Mouse (Mus musculus) hindbrain, embryonic 16.5 days (tissue): ENCODE data around the gene Lef1. TPM values are rescaled to one million over a fixed set of nuclear protein-coding genes. Genes with fewer than 3 reads are reported as not detected.
A peak's percentile ranks its signal among the peaks of the same experiment; 100 is the strongest.

Source experiments
- ATAC-seq: fragments of 200-750 bp; cut with Nextera tagmentation; 2 replicates; pipeline ENCODE4 v1.8.0; 2017; ENCODE audit warnings: moderate TSS enrichment, moderate library complexity
- H3K27ac ChIP-seq: fragments of 300-500 bp; sonication (generic); 2 replicates; pipeline ENCODE4 v1.5.1; 2014; ENCODE audit warnings: low read depth, mild to moderate bottlenecking, control low read depth, low read length, moderate library complexity
- H3K27me3 ChIP-seq: fragments of 300-500 bp; sonication (generic); replicated peaks from 2 replicates; pipeline ENCODE4 v1.6.1; 2014; ENCODE audit warnings: low read length; ENCODE audit not compliant: control insufficient read depth, insufficient read depth
- H3K36me3 ChIP-seq: fragments of 300-500 bp; sonication (generic); 2 replicates; pipeline ENCODE4 v1.6.1; 2014; ENCODE audit warnings: mild to moderate bottlenecking, low read length, moderate library complexity, mixed read lengths; ENCODE audit not compliant: control insufficient read depth, insufficient read depth
- H3K4me1 ChIP-seq: fragments of 300-500 bp; sonication (generic); 2 replicates; pipeline ENCODE4 v1.6.1; 2014; ENCODE audit warnings: low read depth, low read length; ENCODE audit not compliant: control insufficient read depth, insufficient read depth
- H3K4me2 ChIP-seq: fragments of 300-500 bp; sonication (generic); 2 replicates; pipeline ENCODE4 v1.6.1; 2014; ENCODE audit warnings: mild to moderate bottlenecking, low read length, control low read depth, moderate library complexity
- H3K4me3 ChIP-seq: fragments of 300-500 bp; sonication (generic); 2 replicates; pipeline ENCODE4 v1.5.1; 2014; ENCODE audit warnings: mild to moderate bottlenecking, low read length, control low read depth, moderate library complexity
- H3K9ac ChIP-seq: fragments of 300-500 bp; sonication (generic); 2 replicates; pipeline ENCODE4 v1.6.1; 2014; ENCODE audit warnings: low read depth, mild to moderate bottlenecking, control low read depth, low read length, moderate library complexity
- H3K9me3 ChIP-seq: fragments of 300-500 bp; sonication (generic); 2 replicates; pipeline ENCODE4 v1.6.1; 2014; ENCODE audit warnings: mild to moderate bottlenecking, low read length, moderate library complexity; ENCODE audit not compliant: control insufficient read depth
- WGBS: fragments of 180-500 bp; shearing (Covaris S2); extraction: QIAGEN DNeasy Blood & Tissue Kit; methylation state at CpG from one replicate; pipeline ENCODE4 v1.1.7; 2014; 5-methylcytosine and 5-hydroxymethylcytosine counted together
- polyA plus RNA-seq: library from polyadenylated mRNA; unstranded; fragments of >200 nt; fragmentation: Nextera tagmentation; extraction: Ambion mirVana; gene quantifications from 2 replicates; pipeline ENCODE4 v1.2.1, GENCODE M21; 2015

The Lef1 gene
- polyA plus RNA-seq, 1 experiment from 2014 or later, result 8.0 TPM

GRCm38 (mm10) chr3:131105940-131106401 lies 4.3 kb upstream of the Lef1 start:
- H3K36me3 ChIP-seq, result no peaks in the 10 kb centered on the region
- peaks cover 22% of the 10 kb centered on the region for H3K4me1 ChIP-seq
- peak; percentile 73 for ATAC-seq
- WGBS, result under 1% methylated on average over 36 of the region's 36 CpGs
- H3K9ac ChIP-seq, result peak overlapping the region; percentile 33; the same call in 1 of the 2 replicates
- H3K27me3 ChIP-seq, result peaks cover 16% of the 10 kb centered on the region
- H3K4me2 ChIP-seq, result peak overlapping the region; percentile 74
- peak overlapping the region; percentile 52 for H3K27ac ChIP-seq
- H3K4me3 ChIP-seq, result peak overlapping the region; percentile 45
- no peaks in the 10 kb centered on the region for H3K9me3 ChIP-seq

GRCm38 (mm10) chr3:131106451-131107291 lies 3.6 kb upstream of the Lef1 start:
- H3K4me2 ChIP-seq, result peak overlapping the region; percentile 74
- H3K27me3 ChIP-seq, result peaks cover 16% of the 10 kb centered on the region
- H3K27ac ChIP-seq, result peak overlapping the region; percentile 52
- H3K9ac ChIP-seq, result no peak overlapping the region
- no peaks in the 10 kb centered on the region for H3K9me3 ChIP-seq
- WGBS, result 1% methylated on average over 45 of the region's 45 CpGs
- ATAC-seq, result no peak
- H3K36me3 ChIP-seq, result no peaks in the 10 kb centered on the region
- peaks cover 28% of the 10 kb centered on the region for H3K4me1 ChIP-seq
- H3K4me3 ChIP-seq, result peak overlapping the region; percentile 45

DNA sequence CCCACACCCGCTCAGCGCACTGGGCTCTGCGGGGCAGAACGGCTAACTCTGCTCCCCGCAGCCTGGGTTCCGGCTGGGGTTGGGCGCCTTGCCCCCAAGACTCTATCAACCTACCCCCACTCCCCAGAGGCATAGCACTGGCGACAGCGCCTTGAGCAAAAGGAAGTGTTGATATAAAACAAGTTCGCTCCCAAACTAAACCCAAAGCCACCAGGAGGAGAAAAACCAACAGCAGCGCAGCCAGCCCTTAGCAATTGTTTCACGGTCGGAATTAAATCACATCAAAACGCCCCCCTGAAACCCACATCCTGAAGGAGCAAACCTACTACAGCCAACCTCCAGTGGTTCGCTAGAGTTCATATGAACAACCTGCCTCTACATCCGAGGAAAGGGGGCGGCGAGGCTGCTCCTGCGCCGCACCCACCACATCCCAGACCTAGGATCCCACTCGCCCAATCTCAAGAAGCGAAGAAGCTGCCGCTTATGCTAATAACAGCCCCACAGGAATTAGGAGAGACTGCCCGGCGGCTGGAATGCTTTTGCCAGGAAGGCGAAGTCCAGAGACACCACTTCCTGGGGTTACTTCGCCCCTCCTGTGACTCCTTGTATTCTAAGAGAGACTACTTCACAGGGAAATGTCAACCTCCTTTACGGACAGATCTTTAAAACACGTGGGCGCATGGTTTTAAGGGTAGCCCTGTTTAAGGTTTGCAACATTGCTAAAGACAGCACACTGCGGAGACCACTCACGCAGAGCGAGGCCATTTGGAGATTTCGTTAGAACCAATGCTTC lies 2.8 kb upstream of the Lef1 start:
- H3K36me3 ChIP-seq, result no peaks in the 10 kb centered on the region
- peaks cover 35% of the 10 kb centered on the region for H3K4me1 ChIP-seq
- H3K4me3 ChIP-seq, result no peak overlapping the region
- no peak overlapping the region for H3K27ac ChIP-seq
- ATAC-seq, result no peak
- peak overlapping the region; percentile 74 for H3K4me2 ChIP-seq
- H3K9me3 ChIP-seq, result no peaks in the 10 kb centered on the region
- peaks cover 16% of the 10 kb centered on the region for H3K27me3 ChIP-seq
- under 1% methylated on average over 33 of the region's 34 CpGs for WGBS
- no peak overlapping the region for H3K9ac ChIP-seq

DNA sequence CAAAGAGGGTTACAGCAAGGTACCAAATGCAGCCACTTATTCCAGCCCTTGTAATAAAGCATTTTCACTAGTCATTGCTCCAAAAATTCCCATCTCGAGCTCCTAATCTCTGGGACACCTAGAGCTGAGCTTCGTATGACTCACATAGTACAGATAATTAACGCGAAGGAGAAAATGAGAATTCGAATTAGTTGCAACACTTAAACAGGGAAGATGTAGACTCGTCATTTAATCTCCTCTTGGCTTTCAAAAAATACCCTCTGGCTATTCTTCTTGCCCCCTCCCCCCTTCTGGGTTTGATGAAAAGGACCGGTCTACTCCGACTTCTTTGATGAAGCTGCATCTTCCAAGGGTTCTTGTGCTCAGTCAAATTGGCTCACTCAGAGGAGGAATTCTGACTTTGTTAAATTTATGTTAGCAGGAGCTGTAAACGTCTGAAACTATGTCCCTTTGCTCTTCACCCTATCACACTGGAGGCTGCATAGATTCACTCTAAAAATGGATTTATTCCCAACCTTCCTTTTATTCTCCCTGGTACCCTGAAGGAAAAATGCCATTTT lies 2.1 kb upstream of the Lef1 start:
- Histone ChIP-seq H3K9me3 (no peaks in the 10 kb centered on the region), H3K27ac (no peak overlapping the region), H3K4me2 (no peak overlapping the region; the same call in 1 of the 2 replicates), H3K4me3 (no peak overlapping the region), H3K27me3 (peaks cover 14% of the 10 kb centered on the region), H3K9ac (no peak overlapping the region), H3K36me3 (no peaks in the 10 kb centered on the region), H3K4me1 (peaks cover 35% of the 10 kb centered on the region)
- 3% methylated on average over 9 of the region's 9 CpGs for WGBS
- no peak for ATAC-seq

- peaks cover 35% of the 10 kb centered on the region for H3K4me1 ChIP-seq
- under 1% methylated on average over 15 of the region's 15 CpGs for WGBS
- H3K9ac ChIP-seq, result no peak overlapping the region
- no peaks in the 10 kb centered on the region for H3K36me3 ChIP-seq
- H3K9me3 ChIP-seq, result no peaks in the 10 kb centered on the region
- no peak overlapping the region for H3K27ac ChIP-seq
- H3K4me2 ChIP-seq, result peak overlapping the region; percentile 80
- no peak for ATAC-seq
- H3K4me3 ChIP-seq, result peak overlapping the region; percentile 51; the same call in 1 of the 2 replicates
- H3K27me3 ChIP-seq, result peaks cover 16% of the 10 kb centered on the region
These were observed 1.1 kb upstream of the Lef1 start for GRCm38 (mm10) chr3:131109066-131109685.

DNA sequence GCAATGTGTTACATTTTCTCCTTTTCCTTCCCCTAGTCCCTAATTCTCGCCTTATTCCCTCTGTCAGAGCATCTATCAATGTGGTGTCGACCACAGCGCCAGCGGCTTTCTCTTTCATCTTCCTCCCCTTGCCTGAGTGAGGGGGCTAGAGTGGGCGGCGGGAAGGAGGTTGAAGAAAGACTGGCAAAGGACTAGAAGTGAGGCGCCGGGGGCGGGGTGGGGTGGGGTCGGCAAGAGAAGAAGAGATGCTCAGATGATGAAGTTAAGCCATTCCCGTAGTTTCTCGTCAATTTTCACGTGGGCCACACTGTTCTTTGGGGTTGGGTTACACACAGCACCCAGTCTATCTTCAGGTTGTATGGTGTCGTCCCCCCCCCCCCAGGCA lies 593 bp upstream of the Lef1 start:
- peaks cover 35% of the 10 kb centered on the region for H3K4me1 ChIP-seq
- H3K9ac ChIP-seq, result no peak overlapping the region

DNA sequence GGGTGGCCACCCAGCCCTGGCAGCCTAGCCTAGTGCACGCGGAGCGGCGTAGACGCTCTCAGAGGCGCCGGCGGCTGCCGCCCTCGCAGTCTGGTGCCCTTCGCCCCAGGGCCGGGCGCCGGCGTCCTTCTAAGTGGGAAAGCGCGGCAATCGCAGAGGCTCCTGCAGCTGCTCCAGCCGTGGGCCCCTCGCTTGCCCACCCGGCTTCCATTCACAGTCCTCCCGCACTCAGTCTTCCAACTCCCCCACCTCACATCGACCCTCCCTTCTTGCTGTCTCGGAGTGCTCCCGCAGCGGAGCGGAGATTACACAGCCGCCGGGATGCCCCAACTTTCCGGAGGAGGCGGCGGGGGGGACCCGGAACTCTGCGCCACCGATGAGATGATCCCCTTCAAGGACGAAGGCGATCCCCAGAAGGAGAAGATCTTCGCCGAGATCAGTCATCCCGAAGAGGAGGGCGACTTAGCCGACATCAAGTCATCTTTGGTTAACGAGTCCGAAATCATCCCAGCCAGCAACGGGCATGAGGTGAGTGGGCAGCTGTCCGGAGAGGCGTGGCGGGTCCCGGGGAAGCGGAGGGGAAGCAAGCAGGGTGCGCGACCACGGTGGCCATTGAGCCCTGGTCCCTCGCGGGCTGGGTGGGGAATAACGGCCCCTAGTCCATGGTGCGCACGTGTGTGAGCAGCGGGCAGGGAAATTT lies 1.0 kb downstream of the Lef1 start:
- Histone ChIP-seq H3K4me2 (peak overlapping the region; percentile 80), H3K4me3 (peak overlapping the region; percentile 51), H3K27me3 (peaks cover 13% of the 10 kb centered on the region), H3K9ac (peak overlapping the region; percentile 56), H3K27ac (no peak overlapping the region), H3K4me1 (peaks cover 29% of the 10 kb centered on the region), H3K36me3 (no peaks in the 10 kb centered on the region), H3K9me3 (no peaks in the 10 kb centered on the region)
- ATAC-seq, result peak; percentile 32
- WGBS, result under 1% methylated on average over 44 of the region's 59 CpGs

More for the DNA sequence above, 593 bp upstream of the Lef1 start:
- peaks cover 18% of the 10 kb centered on the region for H3K27me3 ChIP-seq
- 1% methylated on average over 14 of the region's 14 CpGs for WGBS
- H3K36me3 ChIP-seq, result no peaks in the 10 kb centered on the region
- peak overlapping the region; percentile 80 for H3K4me2 ChIP-seq
- ATAC-seq, result no peak
- no peaks in the 10 kb centered on the region for H3K9me3 ChIP-seq
- H3K4me3 ChIP-seq, result peak overlapping the region; percentile 51
- no peak overlapping the region for H3K27ac ChIP-seq

DNA sequence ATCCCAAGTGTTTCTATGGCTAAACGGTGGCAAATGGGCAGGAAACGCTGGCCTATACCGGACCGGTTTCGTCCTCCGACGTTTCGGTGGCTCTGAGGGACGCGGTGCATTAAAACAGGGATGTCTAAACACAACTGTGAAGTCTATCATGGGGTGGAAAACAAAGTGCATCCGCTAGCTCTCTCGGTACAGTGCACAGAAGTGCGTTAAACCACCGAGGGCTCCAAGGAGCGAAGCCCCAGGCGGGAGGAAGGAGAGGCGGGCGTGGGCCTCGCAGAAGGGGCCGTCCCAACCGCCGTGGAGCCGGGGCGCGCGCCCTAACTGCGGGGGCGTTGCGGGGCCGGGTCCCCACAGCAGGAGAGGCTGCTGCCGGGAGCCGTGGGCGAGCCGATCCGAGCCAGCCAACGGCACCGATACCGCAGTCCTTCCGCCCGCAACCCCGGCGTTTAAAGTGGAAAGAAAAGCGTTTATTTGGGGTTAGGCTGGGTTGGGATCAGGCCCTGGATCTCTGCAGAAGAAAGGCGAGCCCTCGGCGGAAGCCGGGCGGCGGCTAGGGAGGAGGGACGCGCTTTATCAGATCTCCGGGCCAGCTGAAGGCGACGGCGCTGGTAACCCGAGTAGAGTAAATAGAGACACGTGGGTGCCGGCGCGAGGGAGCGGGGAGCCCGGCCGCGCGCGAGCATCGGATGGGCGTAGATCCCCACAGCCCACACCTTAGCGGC lies 1.7 kb downstream of the Lef1 start:
- peak; percentile 46 for ATAC-seq
- peak overlapping the region; percentile 59 for H3K9ac ChIP-seq

More for the DNA sequence above, 1.7 kb downstream of the Lef1 start:
- peaks cover 11% of the 10 kb centered on the region for H3K27me3 ChIP-seq
- WGBS, result under 1% methylated on average over 68 of the region's 69 CpGs
- H3K4me2 ChIP-seq, result peak overlapping the region; percentile 80
- H3K36me3 ChIP-seq, result no peaks in the 10 kb centered on the region
- no peaks in the 10 kb centered on the region for H3K9me3 ChIP-seq
- H3K27ac ChIP-seq, result peak overlapping the region; percentile 44; the same call in 1 of the 2 replicates
- H3K4me3 ChIP-seq, result peak overlapping the region; percentile 51
- H3K4me1 ChIP-seq, result peaks cover 24% of the 10 kb centered on the region
